Mouse (Mus musculus) myocyte (in vitro differentiated cells): ENCODE measurements around the gene Txndc17. TPM values are rescaled to one million over a fixed set of nuclear protein-coding genes. Genes with fewer than 3 reads are reported as not detected.

Experiments
- H3K27me3 ChIP-seq: one replicate; pipeline ENCODE4 v1.6.1; 2011; ENCODE audit not compliant: control insufficient read depth, insufficient read depth, insufficient read length
- H3K36me3 ChIP-seq: one replicate; pipeline ENCODE4 v1.6.1; 2011; ENCODE audit not compliant: control insufficient read depth, insufficient read depth
- H3K4me2 ChIP-seq: one replicate; pipeline ENCODE4 v1.6.1; 2011; ENCODE audit warnings: low read depth, control low read depth
- H3K4me3 ChIP-seq: one replicate; pipeline ENCODE4 v1.5.1; 2011; ENCODE audit warnings: mild to moderate bottlenecking, control low read depth, moderate library complexity
- H3K79me2 ChIP-seq: one replicate; pipeline ENCODE4 v1.6.1; 2011; ENCODE audit not compliant: control insufficient read depth, insufficient read depth
- H3ac ChIP-seq: one replicate; pipeline ENCODE4 v1.6.1; 2011; ENCODE audit not compliant: control insufficient read depth, insufficient read length
- CEBPB ChIP-seq: IDR thresholded peaks from 2 replicates; pipeline ENCODE4 v1.6.1; 2011; ENCODE audit warnings: mild to moderate bottlenecking, moderate library complexity; ENCODE audit not compliant: poor library complexity, insufficient read depth, severe bottlenecking
- E2F4 ChIP-seq: IDR thresholded peaks from one replicate; pipeline ENCODE4 v1.6.1; 2011; ENCODE audit warnings: mild to moderate bottlenecking, control low read depth, moderate library complexity; ENCODE audit not compliant: insufficient read depth
- MAX ChIP-seq: IDR thresholded peaks from one replicate; pipeline ENCODE4 v1.6.1; 2011; ENCODE audit warnings: low read depth, mild to moderate bottlenecking, control low read depth
- MYOD1 ChIP-seq, 3 experiments: IDR thresholded peaks; one replicate each; pipeline ENCODE4 v1.6.1; 2011; ENCODE audit warnings: control low read depth in 2 of 3, low read depth in 2 of 3, mild to moderate bottlenecking in 2 of 3, moderate library complexity in 1 of 3; ENCODE audit not compliant: insufficient read length in 2 of 3, control insufficient read depth in 1 of 3
- MYOG ChIP-seq, 3 experiments: IDR thresholded peaks; one replicate each; pipeline ENCODE4 v1.6.1; 2011; ENCODE audit warnings: control low read depth in 2 of 3, low read depth in 2 of 3, mild to moderate bottlenecking in 2 of 3; ENCODE audit not compliant: insufficient read length in 2 of 3, control insufficient read depth in 1 of 3, insufficient read depth in 1 of 3
- POLR2A ChIP-seq: IDR thresholded peaks from one replicate; pipeline ENCODE4 v1.6.1; 2011; ENCODE audit warnings: low read depth, mild to moderate bottlenecking, control low read depth, moderate library complexity; ENCODE audit not compliant: insufficient read length
- POLR2AphosphoS2 ChIP-seq: IDR thresholded peaks from one replicate; pipeline ENCODE4 v1.6.1; 2011; ENCODE audit warnings: low read depth, control low read depth; ENCODE audit not compliant: insufficient read length
- REST ChIP-seq: IDR thresholded peaks from one replicate; pipeline ENCODE4 v1.6.1; 2011; ENCODE audit warnings: mild to moderate bottlenecking, control low read depth, moderate library complexity; ENCODE audit not compliant: insufficient read depth, insufficient read length
- SRF ChIP-seq: IDR thresholded peaks from one replicate; pipeline ENCODE4 v1.6.1; 2011; ENCODE audit warnings: low read depth; ENCODE audit not compliant: control insufficient read depth, insufficient read length
- TCF12 ChIP-seq: IDR thresholded peaks from one replicate; pipeline ENCODE4 v1.6.1; 2011; ENCODE audit warnings: mild to moderate bottlenecking, control low read depth; ENCODE audit not compliant: poor library complexity, insufficient read depth, severe bottlenecking
- TCF3 ChIP-seq: IDR thresholded peaks from one replicate; pipeline ENCODE4 v1.6.1; 2011; ENCODE audit warnings: low read depth, control low read depth; ENCODE audit not compliant: insufficient read length
- USF1 ChIP-seq: IDR thresholded peaks from one replicate; pipeline ENCODE4 v1.6.1; 2011; ENCODE audit warnings: low read depth, mild to moderate bottlenecking, control low read depth, moderate library complexity
- polyA plus RNA-seq: library from polyadenylated mRNA; unstranded; fragments of >200 nt; fragmentation: generic; extraction: Trizol; gene quantifications from one replicate; pipeline ENCODE4 v1.2.1, GENCODE M21; 2012; ENCODE audit warnings: missing spikeins

Txndc17 gene
- polyA plus RNA-seq, 1 experiment: 110 TPM

GRCm38 (mm10) chr11:72190857-72191256, 16.5 kb upstream of the Txndc17 start:
- Histone ChIP-seq H3K27me3 (no peaks in the 10 kb centered on the region), H3K4me2 (no peak overlapping the region), H3ac (no peak overlapping the region), H3K79me2 (no peaks in the 10 kb centered on the region), H3K4me3 (no peak overlapping the region), H3K36me3 (peaks cover 41% of the 10 kb centered on the region)
- TF ChIP-seq TCF3 (no peak), POLR2A (no peak), E2F4 (no peak), MAX (no peak), POLR2AphosphoS2 (no peak), TCF12 (no peak), MYOD1 (IDR thresholded peaks at IDR 0.05; ENCODE audit: control insufficient read depth in 1 of 3, insufficient read length in 2 of 3, low read depth in 2 of 3) (no peak), MYOG (IDR thresholded peaks at IDR 0.05; ENCODE audit: control insufficient read depth in 1 of 3, insufficient read depth in 1 of 3, insufficient read length in 2 of 3, low read depth in 2 of 3) (no peak), CEBPB (no peak), USF1 (no peak), REST (no peak)

- no peaks in the 10 kb centered on the region for H3K27me3 ChIP-seq
- no peaks in the 10 kb centered on the region for H3K79me2 ChIP-seq
- H3K4me3 ChIP-seq: no peak overlapping the region
- TF ChIP-seq TCF12 (no peak), TCF3 (no peak), REST (no peak), SRF (no peak), MAX (no peak), POLR2A (no peak), CEBPB (no peak), MYOG (IDR thresholded peaks at IDR 0.05; ENCODE audit: control insufficient read depth in 1 of 3, insufficient read depth in 1 of 3, insufficient read length in 2 of 3, low read depth in 2 of 3) (no peak), MYOD1 (IDR thresholded peaks at IDR 0.05; ENCODE audit: control insufficient read depth in 1 of 3, insufficient read length in 2 of 3, low read depth in 2 of 3) (no peak), E2F4 (no peak), USF1 (no peak)
- H3K4me2 ChIP-seq: no peak overlapping the region
- peaks cover 37% of the 10 kb centered on the region for H3K36me3 ChIP-seq
- no peak overlapping the region for H3ac ChIP-seq
These were observed 13.1 kb upstream of the Txndc17 start for GRCm38 (mm10) chr11:72194259-72194658.

GRCm38 (mm10) chr11:72196506-72196905, 10.8 kb upstream of the Txndc17 start:
- H3K4me2 ChIP-seq: peak overlapping the region; percentile 14
- no peaks in the 10 kb centered on the region for H3K79me2 ChIP-seq
- no peak overlapping the region for H3ac ChIP-seq
- no peak for TF ChIP-seq TCF12
- no peak for TF ChIP-seq TCF3
- no peak overlapping the region for H3K4me3 ChIP-seq
- H3K27me3 ChIP-seq: no peaks in the 10 kb centered on the region
- H3K36me3 ChIP-seq: peaks cover 30% of the 10 kb centered on the region

GRCm38 (mm10) chr11:72203440-72203839, 3.9 kb upstream of the Txndc17 start:
- no peak overlapping the region for H3K4me2 ChIP-seq
- H3K4me3 ChIP-seq: no peak overlapping the region
- no peak overlapping the region for H3ac ChIP-seq
- H3K36me3 ChIP-seq: peaks cover 12% of the 10 kb centered on the region
- TF ChIP-seq MYOG (IDR thresholded peaks at IDR 0.05; ENCODE audit: control insufficient read depth in 1 of 3, insufficient read depth in 1 of 3, insufficient read length in 2 of 3, low read depth in 2 of 3) (no peak), SRF (no peak), E2F4 (no peak), CEBPB (no peak), TCF12 (no peak), TCF3 (no peak), POLR2A (no peak), MYOD1 (IDR thresholded peaks at IDR 0.05; ENCODE audit: control insufficient read depth in 1 of 3, insufficient read length in 2 of 3, low read depth in 2 of 3) (no peak), MAX (no peak)
- H3K27me3 ChIP-seq: no peaks in the 10 kb centered on the region
- peaks cover 36% of the 10 kb centered on the region for H3K79me2 ChIP-seq

GRCm38 (mm10) chr11:72205256-72205655, 2.1 kb upstream of the Txndc17 start:
- Histone ChIP-seq H3K79me2 (peaks cover 43% of the 10 kb centered on the region), H3K27me3 (no peaks in the 10 kb centered on the region), H3K4me3 (peak overlapping the region; percentile 98), H3K36me3 (peaks cover 6% of the 10 kb centered on the region), H3ac (no peak overlapping the region), H3K4me2 (no peak overlapping the region)
- TF ChIP-seq E2F4 (no peak), MYOD1 (IDR thresholded peaks at IDR 0.05; ENCODE audit: control insufficient read depth in 1 of 3, insufficient read length in 2 of 3, low read depth in 2 of 3) (no peak), POLR2AphosphoS2 (no peak), POLR2A (no peak), TCF12 (no peak)
